Mouse (Mus musculus) lung, postnatal 0 days (tissue): ENCODE measurements around the gene Nr2f2. TPM values are rescaled to one million over a fixed set of nuclear protein-coding genes. Genes with fewer than 3 reads are reported as not detected.

Experiments
- ATAC-seq: fragments of 200-750 bp; cut with Nextera tagmentation; 2 replicates; pipeline ENCODE4 v1.8.0; 2017; ENCODE audit warnings: moderate library complexity
- DNase-seq: peaks from one replicate; pipeline ENCODE4 v3.0.0-alpha.2; 2016; ENCODE audit warnings: low spot score
- H3K27ac ChIP-seq: fragments of 300-500 bp; sonication (generic); 2 replicates; pipeline ENCODE4 v1.5.1; 2014; ENCODE audit warnings: antibody characterized with exemption, mild to moderate bottlenecking, low read length, mixed read lengths
- H3K27me3 ChIP-seq: fragments of 300-500 bp; sonication (generic); replicated peaks from 2 replicates; pipeline ENCODE4 v1.6.1; 2014; ENCODE audit warnings: low read length, mixed read lengths; ENCODE audit not compliant: insufficient read depth
- H3K36me3 ChIP-seq: fragments of 300-500 bp; sonication (generic); 2 replicates; pipeline ENCODE4 v1.6.1; 2014; ENCODE audit warnings: low read length, mixed read lengths; ENCODE audit not compliant: insufficient read depth
- H3K4me1 ChIP-seq: fragments of 300-500 bp; sonication (generic); 2 replicates; pipeline ENCODE4 v1.6.1; 2014; ENCODE audit warnings: antibody characterized with exemption, low read depth, low read length, mixed read lengths; ENCODE audit not compliant: insufficient read depth
- H3K4me2 ChIP-seq: fragments of 300-500 bp; sonication (generic); replicated peaks from 2 replicates; pipeline ENCODE4 v1.6.1; 2014; ENCODE audit warnings: low read depth, mild to moderate bottlenecking, low read length, moderate library complexity, mixed read lengths
- H3K4me3 ChIP-seq: fragments of 300-500 bp; sonication (generic); 2 replicates; pipeline ENCODE4 v1.5.1; 2014; ENCODE audit warnings: low read depth, low read length
- H3K9ac ChIP-seq: fragments of 300-500 bp; sonication (generic); replicated peaks from 2 replicates; pipeline ENCODE4 v1.6.1; 2014; ENCODE audit warnings: low read depth, mild to moderate bottlenecking
- H3K9me3 ChIP-seq: fragments of 300-500 bp; sonication (generic); 2 replicates; pipeline ENCODE4 v1.6.1; 2016; ENCODE audit warnings: low read length, mixed read lengths
- CTCF ChIP-seq: IDR thresholded peaks from 2 replicates; pipeline ENCODE4 v1.5.1; 2016; ENCODE audit warnings: antibody characterized with exemption, mild to moderate bottlenecking
- EP300 ChIP-seq: IDR thresholded peaks from 2 replicates; pipeline ENCODE4 v1.6.1; 2016; ENCODE audit warnings: antibody characterized with exemption, mild to moderate bottlenecking, control low read depth
- WGBS: fragments of 180-500 bp; shearing (Covaris S2); extraction: QIAGEN DNeasy Blood & Tissue Kit; methylation state at CpG from one replicate; pipeline ENCODE4 v1.1.7; 2014; 5-methylcytosine and 5-hydroxymethylcytosine counted together
- polyA plus RNA-seq: library from polyadenylated mRNA; unstranded; fragments of >200 nt; fragmentation: Nextera tagmentation; extraction: Ambion mirVana; gene quantifications from 2 replicates; pipeline ENCODE4 v1.2.1, GENCODE M21; 2015

Nr2f2 gene
- polyA plus RNA-seq, 1 experiment from 2014 or later, result 72.7 TPM

GRCm38 (mm10) chr7:70332926-70333664 is 33.4 kb downstream of the Nr2f2 start:
- H3K9ac ChIP-seq, result no peak overlapping the region
- no peak for DNase-seq

GRCm38 (mm10) chr7:70332064-70332850 is 34.3 kb downstream of the Nr2f2 start:
- peak; percentile 14 for ATAC-seq
- Histone ChIP-seq H3K27me3 (peaks cover 17% of the 10 kb centered on the region; the same call in 1 of the 2 replicates), H3K27ac (no peak overlapping the region), H3K9me3 (no peaks in the 10 kb centered on the region), H3K4me3 (peak overlapping the region; percentile 55), H3K4me1 (peaks cover 6% of the 10 kb centered on the region; the same call in 1 of the 2 replicates), H3K4me2 (peak overlapping the region; percentile 85), H3K9ac (no peak overlapping the region), H3K36me3 (no peaks in the 10 kb centered on the region)
- TF ChIP-seq CTCF (no peak), EP300 (no peak)
- 13% methylated on average over 26 of the region's 26 CpGs for WGBS
- no peak for DNase-seq

More at GRCm38 (mm10) chr7:70332926-70333664, 33.4 kb downstream of the Nr2f2 start:
- 53% methylated on average over 14 of the region's 14 CpGs for WGBS
- Histone ChIP-seq H3K27me3 (peaks cover 17% of the 10 kb centered on the region; the same call in 1 of the 2 replicates), H3K4me2 (no peak overlapping the region), H3K4me3 (no peak overlapping the region), H3K27ac (no peak overlapping the region), H3K36me3 (no peaks in the 10 kb centered on the region), H3K4me1 (peaks cover 6% of the 10 kb centered on the region; the same call in 1 of the 2 replicates), H3K9me3 (no peaks in the 10 kb centered on the region)
- ATAC-seq, result no peak
- TF ChIP-seq EP300 (no peak), CTCF (no peak)

- TF ChIP-seq EP300 (no peak), CTCF (no peak)
- 2% methylated on average over 48 of the region's 48 CpGs for WGBS
- Histone ChIP-seq H3K9me3 (no peaks in the 10 kb centered on the region), H3K27me3 (peaks cover 17% of the 10 kb centered on the region; the same call in 1 of the 2 replicates), H3K4me3 (peak overlapping the region; percentile 55), H3K4me1 (peaks cover 6% of the 10 kb centered on the region; the same call in 1 of the 2 replicates), H3K36me3 (no peaks in the 10 kb centered on the region), H3K4me2 (peak overlapping the region; percentile 85), H3K27ac (no peak overlapping the region), H3K9ac (peak overlapping the region; percentile 23)
- ATAC-seq, result peak; percentile 70
- peak; percentile 78 for DNase-seq
These were observed 35.1 kb downstream of the Nr2f2 start for GRCm38 (mm10) chr7:70331243-70332063.

- Histone ChIP-seq H3K4me2 (peak overlapping the region; percentile 85), H3K4me1 (peaks cover 6% of the 10 kb centered on the region; the same call in 1 of the 2 replicates), H3K9me3 (no peaks in the 10 kb centered on the region), H3K36me3 (no peaks in the 10 kb centered on the region), H3K9ac (no peak overlapping the region), H3K27ac (no peak overlapping the region), H3K27me3 (peaks cover 21% of the 10 kb centered on the region), H3K4me3 (peak overlapping the region; percentile 55)
- WGBS, result 3% methylated on average over 19 of the region's 19 CpGs
- no peak for TF ChIP-seq EP300
- no peak for TF ChIP-seq CTCF
- no peak for ATAC-seq
- DNase-seq, result no peak
These were observed 35.7 kb downstream of the Nr2f2 start for GRCm38 (mm10) chr7:70330761-70331242.

- H3K4me3 ChIP-seq, result no peak overlapping the region
- no peak overlapping the region for H3K4me2 ChIP-seq
- DNase-seq (no peak), ATAC-seq (no peak)
- WGBS, result 30% methylated on average over 12 of the region's 12 CpGs
- no peaks in the 10 kb centered on the region for H3K9me3 ChIP-seq
- no peak overlapping the region for H3K27ac ChIP-seq
- peaks cover 22% of the 10 kb centered on the region for H3K27me3 ChIP-seq
- peaks cover 10% of the 10 kb centered on the region; the same call in 1 of the 2 replicates for H3K4me1 ChIP-seq
- no peaks in the 10 kb centered on the region for H3K36me3 ChIP-seq
- H3K9ac ChIP-seq, result no peak overlapping the region
- TF ChIP-seq EP300 (no peak), CTCF (no peak)
These were observed 36.4 kb downstream of the Nr2f2 start for GRCm38 (mm10) chr7:70330207-70330562.
